Mouse (Mus musculus): ENCODE data around the gene Gjb6.

Gene Gjb6

GRCm38 (mm10) chr14:57084180-57084668, 49.2 kb downstream of the Gjb6 start:
- no peak for DNase-seq (ENCODE audit: low read depth, low spot score)

- DNase-seq (ENCODE audit: low read depth, low spot score), result no peak
Measured at GRCm38 (mm10) chr14:57082863-57083262, 50.5 kb downstream of the Gjb6 start.

GRCm38 (mm10) chr14:57075537-57075936, 57.9 kb downstream of the Gjb6 start:
- DNase-seq (ENCODE audit: low read depth, low spot score), result no peak

All from c-Kit-negative CD71-positive TER-119-positive erythroid progenitor cells, embryonic 14.5 days (primary cell).